Mouse (Mus musculus): Measurements from ENCODE around the gene Pitpnm2. TPM values are rescaled to one million over a fixed set of nuclear protein-coding genes. Genes with fewer than 3 reads are reported as not detected.
A peak's percentile ranks its signal among the peaks of the same experiment; 100 is the strongest.
"Not testable (repeated sequence)": the region's sequence is repeated elsewhere in the genome, so short reads cannot be mapped to it uniquely, and the experiment has no call there.

Gene Pitpnm2
- total RNA-seq, 2 experiments from 2014 or later, result 10.9 to 33.3 TPM

- ATAC-seq (replicated peaks; ENCODE audit: low FRiP score, low TSS enrichment, poor library complexity, severe bottlenecking), result no peak
Observed at GRCm38 (mm10) chr5:124224321-124225092, 25.1 kb downstream of the Pitpnm2 start.

- no peak for ATAC-seq (replicated peaks; ENCODE audit: low FRiP score, low TSS enrichment, poor library complexity, severe bottlenecking)
Observed at GRCm38 (mm10) chr5:124223574-124223973, 26.0 kb downstream of the Pitpnm2 start.

GRCm38 (mm10) chr5:124222696-124223095 is 26.9 kb downstream of the Pitpnm2 start:
- no peak for ATAC-seq (replicated peaks; ENCODE audit: low FRiP score, low TSS enrichment, poor library complexity, severe bottlenecking)

- no peak for ATAC-seq (replicated peaks; ENCODE audit: low FRiP score, low TSS enrichment, poor library complexity, severe bottlenecking)
Observed at GRCm38 (mm10) chr5:124221736-124222040, 27.9 kb downstream of the Pitpnm2 start.

- no peak for ATAC-seq (replicated peaks; ENCODE audit: low FRiP score, low TSS enrichment, poor library complexity, severe bottlenecking)
Observed at GRCm38 (mm10) chr5:124221037-124221735, 28.4 kb downstream of the Pitpnm2 start.

- ATAC-seq (replicated peaks; ENCODE audit: low FRiP score, low TSS enrichment, poor library complexity, severe bottlenecking), result no peak
Observed at GRCm38 (mm10) chr5:124220551-124220950, 29.0 kb downstream of the Pitpnm2 start.

GRCm38 (mm10) chr5:124219431-124219830 is 30.1 kb downstream of the Pitpnm2 start:
- no peak for ATAC-seq (replicated peaks; ENCODE audit: low FRiP score, low TSS enrichment, poor library complexity, severe bottlenecking)

GRCm38 (mm10) chr5:124218986-124219385 is 30.6 kb downstream of the Pitpnm2 start:
- no peak for ATAC-seq (replicated peaks; ENCODE audit: low FRiP score, low TSS enrichment, poor library complexity, severe bottlenecking)

- ATAC-seq (replicated peaks; ENCODE audit: low FRiP score, low TSS enrichment, poor library complexity, severe bottlenecking), result no peak
Observed at GRCm38 (mm10) chr5:124217566-124218249, 31.9 kb downstream of the Pitpnm2 start.

- ATAC-seq (replicated peaks; ENCODE audit: low FRiP score, low TSS enrichment, poor library complexity, severe bottlenecking), result not testable (repeated sequence)
Observed at GRCm38 (mm10) chr5:124217092-124217491, 32.5 kb downstream of the Pitpnm2 start.

- no peak for ATAC-seq (replicated peaks; ENCODE audit: low FRiP score, low TSS enrichment, poor library complexity, severe bottlenecking)
Observed at GRCm38 (mm10) chr5:124216403-124216802, 33.2 kb downstream of the Pitpnm2 start.

GRCm38 (mm10) chr5:124215647-124216046 is 33.9 kb downstream of the Pitpnm2 start:
- ATAC-seq (replicated peaks; ENCODE audit: low FRiP score, low TSS enrichment, poor library complexity, severe bottlenecking), result no peak

- no peak for ATAC-seq (replicated peaks; ENCODE audit: low FRiP score, low TSS enrichment, poor library complexity, severe bottlenecking)
Observed at GRCm38 (mm10) chr5:124214516-124215145, 34.9 kb downstream of the Pitpnm2 start.

- no peak for ATAC-seq (replicated peaks; ENCODE audit: low FRiP score, low TSS enrichment, poor library complexity, severe bottlenecking)
Observed at GRCm38 (mm10) chr5:124213588-124214469, 35.7 kb downstream of the Pitpnm2 start.

- ATAC-seq (replicated peaks; ENCODE audit: low FRiP score, low TSS enrichment, poor library complexity, severe bottlenecking), result no peak
Observed at GRCm38 (mm10) chr5:124211669-124212068, 37.9 kb downstream of the Pitpnm2 start.

- ATAC-seq (replicated peaks; ENCODE audit: low FRiP score, low TSS enrichment, poor library complexity, severe bottlenecking), result no peak
Observed at GRCm38 (mm10) chr5:124211234-124211633, 38.3 kb downstream of the Pitpnm2 start.

- 0 out of 2 replicates have a peak, but pooled peaks have one; percentile 27 for ATAC-seq (replicated peaks; ENCODE audit: low FRiP score, low TSS enrichment, poor library complexity, severe bottlenecking)
Observed at GRCm38 (mm10) chr5:124210281-124211016, 39.1 kb downstream of the Pitpnm2 start.

- ATAC-seq (replicated peaks; ENCODE audit: low FRiP score, low TSS enrichment, poor library complexity, severe bottlenecking), result peak; percentile 71
Observed at GRCm38 (mm10) chr5:124209850-124210249, 39.7 kb downstream of the Pitpnm2 start.

Data from megakaryocyte-erythroid progenitor cell, adult 5-6 weeks (primary cell).